Mouse (Mus musculus) liver, adult (tissue): ENCODE data around the gene Rnf185.

Experiments
- GATA4 ChIP-seq: IDR thresholded peaks from 2 replicates; pipeline ENCODE4 v1.6.1; 2014; ENCODE audit warnings: mild to moderate bottlenecking, low read length; ENCODE audit not compliant: insufficient replicate concordance

Gene Rnf185

GRCm38 (mm10) chr11:3389996-3390395 is 62.2 kb downstream of the Rnf185 start:
- TF ChIP-seq GATA4 = no peak

- no peak for TF ChIP-seq GATA4
These were observed 64.5 kb downstream of the Rnf185 start for GRCm38 (mm10) chr11:3387482-3388196.

GRCm38 (mm10) chr11:3386941-3387368 is 65.2 kb downstream of the Rnf185 start:
- peak; percentile 84; the same call in 1 of the 2 replicates for TF ChIP-seq GATA4

GRCm38 (mm10) chr11:3382602-3383594 is 69.3 kb downstream of the Rnf185 start:
- TF ChIP-seq GATA4 = peak; percentile 22; the same call in 1 of the 2 replicates

DNA sequence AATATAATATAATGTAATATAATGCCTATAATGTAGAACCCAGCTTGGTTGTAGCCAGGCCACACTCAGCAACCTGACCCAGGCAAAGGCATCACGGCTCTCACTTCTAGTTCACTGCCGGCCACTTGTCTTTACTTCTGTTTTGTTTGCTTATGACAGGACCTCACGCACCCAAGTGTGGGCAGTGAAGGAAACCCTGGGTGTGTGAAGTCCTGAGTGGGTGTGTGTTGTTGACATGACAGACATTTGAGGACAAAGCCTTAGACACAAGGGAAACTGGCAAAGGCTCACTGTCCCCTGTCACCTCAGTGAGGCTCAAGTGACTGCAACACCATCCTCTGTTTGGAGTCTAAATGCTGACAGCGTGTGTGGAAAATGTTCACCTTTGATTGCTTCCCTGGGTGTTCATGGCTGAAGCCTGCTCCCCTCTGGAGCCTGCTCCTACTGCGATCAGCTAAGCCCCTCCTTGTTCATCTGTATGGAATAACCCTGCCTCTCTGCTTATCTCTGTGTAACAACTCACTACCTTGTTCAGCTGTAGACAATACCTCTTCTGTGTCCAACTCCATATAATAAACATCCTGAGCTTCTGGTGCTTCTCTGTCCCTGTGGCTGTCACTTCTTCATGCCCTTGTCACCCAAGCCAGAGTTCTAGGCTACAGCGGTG is 70.9 kb downstream of the Rnf185 start:
- no peak for TF ChIP-seq GATA4

DNA sequence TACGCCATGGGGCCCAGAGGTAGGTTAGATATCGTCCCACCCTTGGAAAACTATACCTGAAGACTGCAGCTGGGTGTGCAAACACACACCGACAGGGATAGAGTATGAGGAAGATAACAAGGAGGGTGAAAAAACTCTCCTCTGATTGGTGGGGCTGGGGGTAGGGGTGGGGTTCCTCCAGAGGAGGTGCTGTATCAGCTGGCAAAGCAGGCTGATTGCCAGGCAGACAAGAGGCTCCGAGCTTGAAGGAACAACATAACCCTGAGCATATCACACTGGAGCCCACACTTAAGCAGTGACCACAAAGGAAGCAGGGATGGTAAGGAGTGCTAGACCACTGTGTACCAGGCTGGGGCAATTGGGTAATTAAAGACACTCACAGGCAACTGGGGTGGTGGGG is 72.7 kb downstream of the Rnf185 start:
- no peak for TF ChIP-seq GATA4

DNA sequence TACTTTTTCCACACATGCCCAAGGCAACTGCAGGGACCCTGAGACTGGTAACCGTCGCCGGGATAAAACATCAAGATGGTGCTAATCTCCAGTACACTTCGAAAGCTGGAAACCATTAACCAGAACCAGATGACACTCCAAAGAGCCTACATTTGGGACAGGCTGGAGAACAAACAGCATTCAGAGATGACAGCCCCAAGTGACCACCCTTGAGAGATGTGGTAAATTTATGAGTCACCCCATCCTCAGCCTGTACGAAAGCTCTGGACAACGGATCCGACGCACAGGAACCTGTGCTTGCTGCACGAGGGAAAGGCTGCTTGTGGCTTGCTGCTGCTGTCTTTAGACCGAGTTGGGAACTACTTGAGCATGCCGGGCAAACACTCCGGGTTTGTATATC is 77.4 kb downstream of the Rnf185 start:
- no peak for TF ChIP-seq GATA4

DNA sequence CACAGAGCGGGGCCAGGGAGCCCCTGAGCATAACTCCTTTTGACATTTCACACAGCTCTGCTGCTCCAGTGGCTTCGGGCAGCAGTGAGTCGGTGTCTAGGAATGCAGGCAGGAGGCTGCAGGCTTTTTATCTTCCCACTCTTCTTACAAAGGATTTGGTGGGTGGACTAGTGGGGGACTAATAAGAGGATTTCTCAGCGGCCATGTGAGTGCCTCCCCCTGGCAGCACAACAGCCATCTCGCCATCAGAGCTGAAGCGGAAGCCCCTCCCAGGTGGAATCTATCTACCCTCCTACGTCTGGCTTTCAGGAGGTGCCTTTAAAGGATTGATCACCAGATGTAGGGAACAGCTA is 77.9 kb downstream of the Rnf185 start:
- no peak for TF ChIP-seq GATA4

DNA sequence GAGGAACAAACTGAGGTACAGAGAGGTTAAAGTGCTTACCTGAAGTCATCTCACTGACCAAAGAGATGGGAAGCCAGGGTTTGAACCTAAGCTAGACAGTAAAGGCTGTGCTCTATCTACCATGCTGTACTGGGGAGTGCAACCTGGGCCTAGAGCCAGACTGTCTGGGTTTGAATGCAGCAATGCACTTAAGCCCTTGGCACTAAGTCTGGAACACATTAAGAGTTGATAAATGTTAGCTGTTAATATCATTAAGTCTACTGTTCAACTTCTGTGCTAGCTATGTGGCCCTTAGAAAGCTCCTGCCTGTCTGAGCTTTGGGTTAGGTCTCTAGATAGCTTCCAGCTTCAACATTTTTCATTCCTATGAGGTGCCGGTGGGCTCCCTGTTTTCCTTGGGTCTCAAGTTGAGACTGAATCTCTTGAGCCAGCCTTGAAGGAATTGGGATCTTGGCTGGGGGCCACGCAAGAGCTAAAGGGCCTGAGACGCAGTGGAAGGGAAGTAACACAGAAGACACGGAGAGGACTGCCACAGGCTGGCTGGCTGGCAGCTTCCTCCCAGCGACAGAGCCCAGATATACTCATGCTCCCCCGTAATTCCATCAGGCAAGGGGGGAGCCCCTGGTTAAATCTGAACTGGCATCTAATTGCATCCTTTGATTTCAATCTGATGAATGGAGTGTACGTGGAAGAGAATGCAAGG is 78.4 kb downstream of the Rnf185 start:
- no peak for TF ChIP-seq GATA4

DNA sequence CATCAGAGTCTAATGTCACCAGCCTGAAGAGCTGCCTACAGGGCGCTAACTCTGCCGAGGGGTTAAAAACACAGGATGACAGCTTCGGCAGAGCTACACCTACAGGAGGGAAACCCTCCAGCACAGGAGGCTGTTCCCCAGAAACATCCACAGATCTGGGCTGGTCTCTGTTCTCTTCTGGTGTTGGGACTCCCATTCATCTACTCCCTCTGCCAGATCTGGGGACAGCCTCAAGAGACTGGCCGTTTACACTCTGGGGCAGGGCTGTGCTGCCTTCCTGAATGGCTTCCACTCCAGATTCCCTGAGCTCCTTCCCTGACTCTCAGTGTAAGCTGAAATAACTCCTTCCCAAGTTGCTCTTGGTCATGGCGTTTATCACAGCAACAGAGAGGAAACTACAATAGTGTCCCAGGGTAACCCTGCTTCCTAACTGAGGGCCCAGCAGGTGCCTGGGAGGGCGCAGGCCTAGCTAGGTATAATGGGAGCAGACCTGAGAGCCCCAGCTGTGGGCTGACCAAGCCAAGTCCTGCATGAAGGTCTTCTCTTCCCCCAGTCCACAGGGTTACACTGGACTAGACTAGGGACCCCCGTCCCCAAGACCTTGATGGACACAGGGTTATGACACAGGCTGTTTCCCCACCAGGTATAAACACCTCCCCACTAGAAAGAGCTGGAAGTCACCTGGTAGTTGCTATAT is 80.4 kb downstream of the Rnf185 start:
- no peak for TF ChIP-seq GATA4

DNA sequence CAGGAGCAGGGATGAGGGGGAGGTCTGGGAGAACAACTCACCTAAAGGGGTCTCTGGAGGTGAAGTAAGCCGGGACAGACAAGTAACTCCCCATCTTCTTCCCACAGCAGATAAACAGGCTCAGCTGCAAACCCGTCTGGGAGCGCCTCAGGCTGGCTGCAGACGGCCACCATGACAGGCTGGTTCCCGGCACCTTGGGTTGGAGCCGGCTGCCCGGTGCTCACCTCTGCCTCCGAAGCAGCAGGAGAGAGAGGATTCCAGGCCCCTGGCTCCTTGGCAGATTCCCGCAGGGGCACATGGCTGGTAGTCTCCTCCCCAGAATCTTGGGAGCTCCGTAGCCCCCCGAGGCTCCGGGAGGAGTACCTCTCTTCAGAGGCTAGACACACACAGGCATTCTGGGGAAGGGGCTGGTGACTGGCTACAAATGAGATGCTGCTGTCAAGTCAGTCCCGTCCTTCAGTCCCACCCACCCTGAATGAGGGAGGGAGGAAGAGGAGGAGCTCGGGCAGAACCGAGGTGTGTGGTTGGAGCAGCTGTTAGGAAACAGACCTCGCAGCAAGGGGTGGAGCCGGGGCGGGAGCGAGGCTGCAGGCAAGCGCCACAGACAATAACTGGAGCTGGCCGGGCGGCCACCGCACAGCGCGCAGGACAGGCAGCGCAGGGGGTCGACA is 81.1 kb downstream of the Rnf185 start:
- no peak for TF ChIP-seq GATA4

DNA sequence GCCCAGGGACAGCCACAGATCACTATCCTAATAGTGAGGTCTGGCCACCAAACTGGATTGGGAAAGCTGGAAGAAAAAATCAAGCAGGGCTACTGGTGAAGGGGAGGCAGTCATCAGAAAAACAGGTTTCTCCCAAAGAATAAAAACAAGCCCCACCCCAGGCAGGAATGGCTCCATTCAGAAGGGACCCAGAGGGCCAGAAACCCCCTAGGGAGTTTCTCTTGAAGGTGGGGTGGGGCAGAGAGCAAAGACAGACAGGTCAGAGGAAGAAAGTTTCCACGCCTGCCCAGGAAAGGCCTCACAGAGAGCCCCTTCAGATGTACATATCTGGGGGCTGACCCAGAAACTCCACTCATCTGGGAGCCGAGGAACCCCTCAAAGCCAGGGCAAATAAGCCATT is 82.0 kb downstream of the Rnf185 start:
- no peak for TF ChIP-seq GATA4

GRCm38 (mm10) chr11:3369449-3369848 is 82.7 kb downstream of the Rnf185 start:
- no peak for TF ChIP-seq GATA4

DNA sequence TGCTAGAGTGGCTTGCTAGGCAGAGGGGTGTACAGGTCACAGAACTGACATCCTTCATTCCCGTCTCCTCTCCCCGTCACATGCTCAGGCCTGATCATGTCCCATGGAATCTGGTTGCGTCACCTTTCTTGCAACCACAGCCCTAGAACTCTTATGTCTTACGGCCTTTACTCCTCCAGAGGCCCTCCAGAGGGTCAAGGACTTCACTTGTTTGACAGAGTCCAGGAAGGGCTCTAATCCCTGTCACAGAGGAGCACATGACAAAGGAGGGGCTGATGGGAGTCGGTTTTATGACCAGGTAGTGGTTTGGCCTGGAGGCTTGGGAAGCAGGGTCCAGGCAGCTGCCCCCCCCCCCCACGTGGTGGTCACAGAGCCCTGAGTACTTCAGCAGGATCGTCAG is 83.2 kb downstream of the Rnf185 start:
- no peak for TF ChIP-seq GATA4
